Mouse (Mus musculus) hindbrain, embryonic 14.5 days (tissue): Measurements from ENCODE around the gene Zfp36l1. TPM values are rescaled to one million over a fixed set of nuclear protein-coding genes. Genes with fewer than 3 reads are reported as not detected.

Experiments used
- ATAC-seq: fragments of 200-750 bp; cut with Nextera tagmentation; 2 replicates; pipeline ENCODE4 v1.8.0; 2017; ENCODE audit warnings: moderate number of reproducible peaks, mild to moderate bottlenecking, moderate TSS enrichment, moderate library complexity; ENCODE audit not compliant: low FRiP score
- DNase-seq: peaks from one replicate; pipeline ENCODE4 v3.0.0-alpha.2; 2015; ENCODE audit warnings: low spot score
- H3K27ac ChIP-seq: fragments of 300-500 bp; sonication (generic); 2 replicates; pipeline ENCODE4 v1.5.1; 2014; ENCODE audit warnings: mild to moderate bottlenecking, moderate library complexity
- H3K27me3 ChIP-seq: fragments of 300-500 bp; sonication (generic); 2 replicates; pipeline ENCODE4 v1.6.1; 2014; ENCODE audit warnings: mild to moderate bottlenecking, low read length, mixed read lengths; ENCODE audit not compliant: control insufficient read depth, insufficient read depth
- H3K36me3 ChIP-seq: fragments of 300-500 bp; sonication (generic); replicated peaks from 2 replicates; pipeline ENCODE4 v1.6.1; 2014; ENCODE audit not compliant: control insufficient read depth, insufficient read depth
- H3K4me1 ChIP-seq: fragments of 300-500 bp; sonication (generic); replicated peaks from 2 replicates; pipeline ENCODE4 v1.6.1; 2014; ENCODE audit warnings: antibody characterized with exemption, low read length, mixed read lengths; ENCODE audit not compliant: control insufficient read depth, insufficient read depth
- H3K4me2 ChIP-seq: fragments of 300-500 bp; sonication (generic); replicated peaks from 2 replicates; pipeline ENCODE4 v1.6.1; 2014; ENCODE audit warnings: mild to moderate bottlenecking, moderate library complexity
- H3K4me3 ChIP-seq: fragments of 300-500 bp; sonication (generic); replicated peaks from 2 replicates; pipeline ENCODE4 v1.5.1; 2014; ENCODE audit warnings: mild to moderate bottlenecking, low read length
- H3K9ac ChIP-seq: fragments of 300-500 bp; sonication (generic); 2 replicates; pipeline ENCODE4 v1.6.1; 2014
- H3K9me3 ChIP-seq: fragments of 300-500 bp; sonication (generic); 2 replicates; pipeline ENCODE4 v1.6.1; 2016; ENCODE audit warnings: low read length; ENCODE audit not compliant: control insufficient read depth
- WGBS: fragments of 180-500 bp; shearing (Covaris S2); extraction: QIAGEN DNeasy Blood & Tissue Kit; methylation state at CpG from one replicate; pipeline ENCODE4 v1.1.7; 2014; 5-methylcytosine and 5-hydroxymethylcytosine counted together
- polyA plus RNA-seq: library from polyadenylated mRNA; unstranded; fragments of >200 nt; fragmentation: Nextera tagmentation; extraction: Ambion mirVana; gene quantifications from 2 replicates; pipeline ENCODE4 v1.2.1, GENCODE M21; 2014

The Zfp36l1 gene
- polyA plus RNA-seq: 47.7 and 48.8 TPM in 2 replicates

DNA sequence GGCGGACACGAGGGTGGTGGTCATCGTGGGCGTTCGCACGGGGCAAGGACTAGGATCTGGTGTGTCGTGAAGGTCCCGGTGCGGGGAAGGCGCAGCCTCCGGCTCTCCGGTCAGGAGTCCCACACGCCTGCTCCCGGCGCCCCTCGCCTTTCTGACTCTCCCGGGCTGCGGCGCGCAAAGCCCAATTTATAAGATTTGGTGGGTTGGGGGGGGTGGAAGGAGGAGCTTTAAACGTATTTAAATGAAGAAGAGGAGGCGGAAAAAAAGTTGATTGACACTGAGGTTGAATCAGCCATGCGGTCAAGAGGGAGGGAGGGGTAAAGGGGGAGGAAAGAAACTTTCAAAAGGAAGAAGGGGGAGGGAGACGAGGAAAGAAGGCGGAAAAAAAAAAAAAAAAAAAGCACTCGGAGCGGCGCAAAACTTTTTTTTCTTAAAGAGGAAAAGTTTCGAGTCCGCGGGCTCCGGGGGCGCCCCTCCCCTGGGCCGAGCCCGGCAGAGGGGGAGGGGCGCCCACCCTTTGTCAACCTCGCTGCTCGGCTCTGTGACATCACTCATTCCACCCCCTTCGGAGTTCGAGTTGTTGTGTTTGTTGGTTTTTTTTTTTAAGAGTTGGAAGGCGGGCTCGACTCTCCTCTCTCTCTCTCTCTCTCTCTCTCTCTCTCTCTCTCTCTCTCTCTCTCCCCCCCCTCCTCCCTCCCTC is at the start of gene Zfp36l1:
Gene Zfp36l1, minus strand, starts transcription at position 162 of the 700 bp plus-strand sequence.
- Histone ChIP-seq H3K4me2 (peak within 1 kb of the TSS; percentile 89), H3K4me1 (peaks cover 23% of the 10 kb centered on the region; the same call in 1 of the 2 replicates), H3K27ac (peak within 1 kb of the TSS; percentile 90), H3K9ac (peak within 1 kb of the TSS; percentile 80), H3K36me3 (peaks cover 10% of the 10 kb centered on the region; the same call in 1 of the 2 replicates), H3K4me3 (peak within 1 kb of the TSS; percentile 66), H3K27me3 (peaks cover 29% of the 10 kb centered on the region), H3K9me3 (no peaks in the 10 kb centered on the region)
- ATAC-seq (peak; percentile 38), DNase-seq (peak; percentile 82)
- under 1% methylated on average over 41 of the region's 42 CpGs for WGBS

DNA sequence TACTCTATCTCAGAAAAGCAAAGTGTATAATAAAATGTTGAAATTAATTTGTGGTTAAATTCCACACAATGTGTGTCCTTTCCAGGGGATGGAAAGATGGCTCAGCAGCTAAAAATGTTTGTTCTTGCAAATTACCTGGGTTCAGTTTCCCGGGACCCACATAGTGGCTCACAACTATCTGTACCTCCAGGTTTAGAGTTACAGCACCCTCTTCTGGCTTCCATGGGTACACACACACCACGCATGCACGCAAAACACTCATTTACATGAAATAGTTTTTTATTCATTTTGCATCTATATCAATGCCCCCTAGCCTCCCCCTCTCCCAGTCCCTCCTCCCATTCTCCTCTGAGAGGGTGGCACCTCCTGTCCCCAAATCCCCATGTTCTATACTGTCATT is 49.6 kb upstream of the Zfp36l1 start:
- no peak for DNase-seq

DNA sequence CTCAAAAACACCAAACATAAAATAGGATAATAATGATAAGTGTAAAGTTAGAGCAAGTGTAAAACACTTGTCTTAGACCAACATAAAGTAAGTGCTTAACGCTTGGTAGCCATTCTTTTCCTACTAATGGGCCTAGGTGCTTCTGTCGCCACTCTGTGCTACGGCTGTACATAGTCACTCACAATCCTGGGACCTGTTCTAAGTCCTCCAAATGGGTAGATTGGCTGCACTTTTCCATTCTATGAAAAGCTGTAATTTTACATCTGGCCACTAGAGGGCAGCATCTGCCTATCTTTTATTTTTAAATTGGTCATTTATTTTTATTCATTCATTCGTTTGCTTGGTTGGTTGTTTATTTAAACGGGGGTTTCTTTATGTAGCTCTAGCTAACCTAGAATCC is 44.9 kb upstream of the Zfp36l1 start:
- H3K27ac ChIP-seq: no peak overlapping the region
- WGBS: 11% methylated on average over 5 of the region's 5 CpGs
- no peaks in the 10 kb centered on the region for H3K4me1 ChIP-seq
- no peaks in the 10 kb centered on the region for H3K27me3 ChIP-seq
- no peak overlapping the region for H3K4me3 ChIP-seq
- no peak overlapping the region for H3K4me2 ChIP-seq
- no peak overlapping the region for H3K9ac ChIP-seq
- ATAC-seq (no peak), DNase-seq (peak; percentile 73)
- H3K9me3 ChIP-seq: no peaks in the 10 kb centered on the region
- H3K36me3 ChIP-seq: no peaks in the 10 kb centered on the region

More for the DNA sequence above, 49.6 kb upstream of the Zfp36l1 start:
- no peaks in the 10 kb centered on the region for H3K36me3 ChIP-seq
- H3K9ac ChIP-seq: no peak overlapping the region
- H3K4me2 ChIP-seq: no peak overlapping the region
- H3K4me3 ChIP-seq: no peak overlapping the region
- H3K9me3 ChIP-seq: no peaks in the 10 kb centered on the region
- H3K27ac ChIP-seq: no peak overlapping the region
- no peaks in the 10 kb centered on the region for H3K4me1 ChIP-seq
- no peaks in the 10 kb centered on the region for H3K27me3 ChIP-seq
- ATAC-seq: no peak
- 71% methylated on average over 3 of the region's 3 CpGs for WGBS

DNA sequence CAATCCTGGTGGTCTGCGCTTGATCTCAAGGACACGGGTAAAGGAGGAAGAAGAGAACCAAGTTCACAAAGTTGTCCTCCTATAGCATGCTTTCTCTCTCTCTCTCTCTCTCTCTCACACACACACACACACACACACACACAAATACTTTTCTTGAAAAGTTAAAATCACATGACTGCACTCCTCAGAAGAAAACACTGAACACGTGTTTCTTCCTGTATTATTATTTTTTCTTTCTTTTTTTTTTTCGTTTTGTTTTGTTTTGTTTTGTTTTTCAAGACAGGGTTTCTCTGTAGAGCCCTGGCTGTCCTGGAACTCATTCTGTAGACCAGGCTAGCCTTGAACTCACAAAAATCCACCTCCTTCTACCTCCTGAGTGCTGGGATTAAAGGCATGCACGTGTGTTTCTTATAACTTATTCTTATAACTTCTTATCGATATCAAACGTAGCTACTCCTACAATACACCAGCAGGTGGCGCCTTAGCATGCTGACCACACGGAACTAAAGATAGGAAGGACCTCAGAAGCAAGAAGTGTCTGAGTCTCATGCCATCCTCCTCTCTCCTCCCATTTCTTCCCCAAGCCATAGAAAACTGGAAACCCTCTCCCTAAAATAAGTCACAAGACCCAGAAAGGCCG is 41.0 kb upstream of the Zfp36l1 start:
- no peaks in the 10 kb centered on the region for H3K9me3 ChIP-seq
- DNase-seq: peak; percentile 71
- H3K9ac ChIP-seq: no peak overlapping the region
- ATAC-seq: no peak
- no peaks in the 10 kb centered on the region for H3K4me1 ChIP-seq
- 46% methylated on average over 10 of the region's 10 CpGs for WGBS
- H3K36me3 ChIP-seq: no peaks in the 10 kb centered on the region
- no peaks in the 10 kb centered on the region for H3K27me3 ChIP-seq
- H3K4me3 ChIP-seq: no peak overlapping the region
- H3K4me2 ChIP-seq: no peak overlapping the region
- H3K27ac ChIP-seq: no peak overlapping the region

DNA sequence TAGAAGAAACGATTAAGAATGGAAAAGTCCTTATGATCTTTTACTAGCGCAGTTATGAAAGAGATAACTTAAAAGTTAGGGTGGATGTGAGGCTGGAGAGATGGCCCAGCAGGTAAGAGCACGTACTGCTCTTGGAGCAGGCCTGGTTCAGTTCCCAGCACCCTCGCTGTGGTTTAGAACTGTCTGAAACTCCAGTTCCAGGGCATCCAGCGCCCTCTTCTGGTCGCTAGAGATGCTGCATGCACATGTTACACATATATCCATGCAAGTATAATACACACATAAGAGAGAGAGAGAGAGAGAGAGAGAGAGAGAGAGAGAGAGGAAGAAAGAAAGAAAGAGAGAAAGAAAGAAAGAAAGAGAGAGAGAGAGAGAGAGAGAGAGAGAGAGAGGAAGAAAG is 40.3 kb upstream of the Zfp36l1 start:
- H3K36me3 ChIP-seq: no peaks in the 10 kb centered on the region
- 81% methylated on average over 6 of the region's 6 CpGs for WGBS
- DNase-seq (no peak), ATAC-seq (no peak)
- no peak overlapping the region for H3K4me3 ChIP-seq
- H3K4me2 ChIP-seq: no peak overlapping the region
- H3K9me3 ChIP-seq: no peaks in the 10 kb centered on the region
- H3K27me3 ChIP-seq: no peaks in the 10 kb centered on the region
- no peak overlapping the region for H3K27ac ChIP-seq
- H3K4me1 ChIP-seq: no peaks in the 10 kb centered on the region
- H3K9ac ChIP-seq: no peak overlapping the region

DNA sequence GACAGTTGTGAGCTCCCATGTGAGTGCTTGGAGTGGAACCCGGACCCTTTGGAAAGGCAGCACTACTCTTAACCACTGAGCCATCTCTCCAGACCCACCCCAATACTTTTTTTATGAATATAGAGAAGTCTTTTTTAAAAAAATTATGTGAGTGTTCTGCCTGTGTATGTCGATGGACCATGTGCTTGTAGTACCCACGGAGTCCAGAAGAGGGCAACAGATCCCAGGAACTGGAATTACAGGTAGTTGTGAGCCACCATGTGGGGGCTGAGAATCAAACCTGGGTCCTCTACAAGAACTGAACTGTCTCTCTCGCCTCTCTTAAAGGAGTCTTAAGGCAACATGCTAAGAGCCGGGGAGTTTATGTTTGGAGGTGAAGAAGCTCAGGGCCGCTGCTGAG is 39.0 kb upstream of the Zfp36l1 start:
- no peaks in the 10 kb centered on the region for H3K9me3 ChIP-seq
- WGBS: 92% methylated on average over 6 of the region's 6 CpGs
- ATAC-seq (no peak), DNase-seq (no peak)
- no peak overlapping the region for H3K9ac ChIP-seq
- H3K27me3 ChIP-seq: no peaks in the 10 kb centered on the region
- H3K4me1 ChIP-seq: no peaks in the 10 kb centered on the region
- no peaks in the 10 kb centered on the region for H3K36me3 ChIP-seq
- H3K4me3 ChIP-seq: no peak overlapping the region
- no peak overlapping the region for H3K27ac ChIP-seq
- no peak overlapping the region for H3K4me2 ChIP-seq

DNA sequence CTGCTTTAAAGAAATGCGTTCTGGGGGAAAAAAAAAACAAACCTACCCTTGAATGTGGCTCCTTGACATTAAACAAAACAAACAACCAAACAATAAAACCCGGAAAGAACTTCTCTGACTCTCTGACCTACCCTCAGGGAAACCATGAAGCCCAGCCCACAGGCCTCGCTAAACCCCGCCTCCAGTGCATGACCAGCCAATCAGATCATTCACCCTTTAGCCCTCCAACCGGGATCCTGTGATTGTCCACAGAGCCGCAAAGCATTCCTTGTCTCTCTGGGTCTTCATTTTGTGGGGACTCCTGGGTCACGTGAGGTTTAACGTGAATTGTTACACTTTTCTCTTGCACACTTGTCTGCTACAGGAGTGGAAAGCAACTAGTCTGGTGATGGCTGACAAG is 37.8 kb upstream of the Zfp36l1 start:
- H3K9ac ChIP-seq: no peak overlapping the region
- H3K4me2 ChIP-seq: no peak overlapping the region
- no peaks in the 10 kb centered on the region for H3K36me3 ChIP-seq
- H3K27me3 ChIP-seq: no peaks in the 10 kb centered on the region
- ATAC-seq: no peak
- H3K4me1 ChIP-seq: no peaks in the 10 kb centered on the region
- H3K4me3 ChIP-seq: no peak overlapping the region
- no peak overlapping the region for H3K27ac ChIP-seq
- H3K9me3 ChIP-seq: no peaks in the 10 kb centered on the region
- WGBS: 23% methylated on average over 8 of the region's 8 CpGs
- DNase-seq: no peak

DNA sequence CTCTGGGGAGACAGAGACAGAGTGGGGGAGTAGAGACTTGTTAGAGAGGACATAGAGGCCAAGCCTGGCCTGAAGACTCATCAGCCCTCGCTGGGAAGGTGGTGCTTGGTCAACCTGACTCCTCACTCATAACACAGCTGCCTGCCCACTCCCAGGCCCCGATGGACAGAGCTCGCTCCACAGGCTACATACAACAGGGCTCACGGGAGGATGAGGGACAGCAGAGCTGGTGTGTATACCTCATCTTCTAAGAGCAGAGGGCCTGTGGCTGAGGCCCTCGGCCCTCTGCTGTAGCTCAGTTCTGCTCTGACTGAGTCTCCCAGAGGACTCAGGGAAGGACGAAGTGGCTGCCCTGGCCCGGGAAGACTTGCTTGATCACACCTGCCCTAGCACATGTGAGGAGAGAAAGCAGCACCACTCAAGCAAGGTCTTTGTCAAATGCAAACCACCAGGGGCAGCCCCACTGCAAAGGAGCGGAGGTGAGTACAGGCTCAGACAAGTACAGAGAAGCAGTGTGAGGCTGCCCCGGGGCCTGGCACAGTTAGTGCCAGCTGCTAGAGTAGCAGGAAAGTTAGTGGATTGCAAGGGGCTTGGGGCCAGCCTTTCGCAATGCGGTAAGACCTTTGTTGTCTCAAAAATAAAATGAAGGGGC is 34.9 kb upstream of the Zfp36l1 start:
- no peaks in the 10 kb centered on the region for H3K9me3 ChIP-seq
- no peak overlapping the region for H3K27ac ChIP-seq
- WGBS: 87% methylated on average over 11 of the region's 11 CpGs
- H3K4me2 ChIP-seq: no peak overlapping the region
- H3K36me3 ChIP-seq: no peaks in the 10 kb centered on the region
- H3K4me1 ChIP-seq: no peaks in the 10 kb centered on the region
- H3K4me3 ChIP-seq: no peak overlapping the region
- DNase-seq: no peak
- ATAC-seq: no peak
- no peaks in the 10 kb centered on the region for H3K27me3 ChIP-seq
- H3K9ac ChIP-seq: no peak overlapping the region
